Mouse (Mus musculus) erythroblast, embryonic 14.5 days (primary cell): Measurements from ENCODE around the gene Tmem243.

ENCODE experiments used
- GATA1 ChIP-seq: IDR thresholded peaks from 2 replicates; pipeline ENCODE4 v1.6.1; 2012; ENCODE audit warnings: low read length, inconsistent platforms, mixed read lengths
- TAL1 ChIP-seq: IDR thresholded peaks from 3 replicates; pipeline ENCODE4 v1.6.1; 2012; ENCODE audit warnings: low read length, inconsistent platforms, mixed read lengths

- TF ChIP-seq GATA1: no peak
- TF ChIP-seq TAL1: no peak
Observed at GRCm38 (mm10) chr5:9057277-9057879, 43.1 kb upstream of the Tmem243 start.
